Mouse (Mus musculus) liver, adult 10 weeks (tissue): Measurements from ENCODE around the gene Tceanc. TPM values are rescaled to one million over a fixed set of nuclear protein-coding genes. Genes with fewer than 3 reads are reported as not detected.

Experiments
- polyA plus RNA-seq: library from polyadenylated mRNA; stranded (reverse); fragments of 350-450 nt; fragmentation: Illumina TruSeq; extraction: RNeasy Lipid Tissue Mini Kit (QIAGEN cat#74804); gene quantifications from one replicate; pipeline ENCODE4 v1.2.3, GENCODE M21; 2014; ENCODE audit warnings: low read depth, low replicate concordance

Tceanc gene
- 2.8 TPM for polyA plus RNA-seq

GRCm38 (mm10) chrX:166518345-166518744 lies at the start of gene Tceanc:
Gene Tceanc, minus strand, starts transcription at chrX:166518567.

GRCm38 (mm10) chrX:166479365-166479983 lies 38.9 kb downstream of the Tceanc start, which contains the start of gene Rab9:
Gene Rab9, minus strand, starts transcription at chrX:166479867.

Other genes starting within 250 kb of the Tceanc start
- gene Trappc2, start 78.0 kb downstream of the Tceanc start, polyA plus RNA-seq: 24.5 TPM
- 4.9 TPM for gene Ofd1, start 77.9 kb downstream of the Tceanc start, polyA plus RNA-seq
- gene Rab9, start 38.7 kb downstream of the Tceanc start, polyA plus RNA-seq: 136 TPM
- gene Egfl6, start 67.2 kb upstream of the Tceanc start, polyA plus RNA-seq: 0.13 TPM